Mouse (Mus musculus) spleen, embryonic (tissue): ENCODE data around the gene Olfr1215.
"Not testable (repeated sequence)": the region's sequence is repeated elsewhere in the genome, so short reads cannot be mapped to it uniquely, and the experiment has no call there.

Experiments used
- CTCF ChIA-PET: fragments of 350-600 bp; sonication (Branson Sonifier 250); formaldehyde crosslinking; loops from one replicate; lab custom pipeline; 2022; lab: Charles Lee

Gene Olfr1215

GRCm38 (mm10) chr2:89006873-89007272 lies at the start of gene Olfr1215:
TSS of gene Olfr1215 (minus strand) at chr2:89006973.
- CTCF ChIA-PET = no interaction called here

DNA sequence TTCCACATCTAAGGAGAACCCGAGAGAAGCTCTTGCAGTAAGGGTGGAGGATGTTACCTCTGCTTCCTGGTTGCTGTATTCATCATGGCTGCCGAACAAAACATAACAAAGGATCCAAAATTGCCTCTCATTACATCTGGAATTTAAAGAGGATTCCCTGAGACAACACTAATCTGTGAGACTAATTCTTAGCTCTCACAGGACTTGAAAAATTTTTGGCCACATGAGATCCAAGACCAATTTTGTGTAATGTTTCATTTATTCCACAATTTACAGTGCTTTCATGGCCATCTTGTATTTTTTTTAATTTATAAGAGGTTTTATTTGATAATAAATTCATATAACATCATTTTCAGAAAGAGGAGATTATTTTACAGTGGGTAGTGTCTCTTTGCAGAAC lies 25.2 kb upstream of the Olfr1215 start, which contains the start of gene Olfr1217:
Gene Olfr1217, minus strand, starts transcription at position 101 of the 400 bp plus-strand sequence.
- CTCF ChIA-PET = no interaction called here

GRCm38 (mm10) chr2:89021436-89021835 lies 14.7 kb upstream of the Olfr1215 start:
- CTCF ChIA-PET = not testable (repeated sequence)

DNA sequence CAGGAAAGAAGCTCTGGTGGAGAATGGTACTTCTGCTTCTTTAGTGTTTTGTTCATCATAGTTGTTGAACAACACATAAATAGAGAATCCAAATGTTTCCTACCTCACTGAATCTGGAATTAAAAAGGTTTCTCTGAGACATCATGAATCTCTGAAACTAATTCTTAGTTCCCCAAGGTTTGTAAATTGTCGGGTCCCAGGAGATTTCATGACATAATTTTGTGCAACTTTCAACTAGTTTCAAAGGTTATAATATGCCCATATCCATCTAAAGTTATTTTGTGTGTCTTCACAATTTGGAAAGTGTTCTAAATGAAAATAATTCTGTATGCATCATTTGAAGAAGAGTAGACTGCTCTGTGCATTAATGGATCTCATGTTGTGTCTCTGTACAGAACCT lies 11.5 kb upstream of the Olfr1215 start, which contains the start of gene Olfr1216:
Gene Olfr1216, minus strand, starts transcription at position 101 of the 400 bp plus-strand sequence.
- CTCF ChIA-PET = no interaction called here

DNA sequence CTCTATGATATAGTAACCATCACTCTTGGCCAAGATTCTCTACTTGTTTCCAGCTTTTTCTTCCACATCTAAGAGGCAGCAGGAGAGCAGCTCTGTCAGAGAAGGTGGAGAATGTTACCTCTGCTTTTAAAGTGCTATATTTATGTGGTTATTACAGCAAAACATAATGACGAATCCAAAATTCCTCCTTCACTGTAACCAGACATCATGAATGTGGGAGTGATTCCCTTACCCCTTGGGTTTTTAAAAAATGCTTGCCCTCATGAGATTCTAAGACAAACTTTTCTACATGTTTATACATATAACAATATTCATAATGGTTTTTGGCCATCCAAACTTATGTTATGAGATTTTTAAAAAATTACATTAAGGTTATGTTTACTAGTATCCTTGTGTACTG lies 14.2 kb downstream of the Olfr1215 start, which contains the start of gene Olfr1214:
Gene Olfr1214, minus strand, starts transcription at position 101 of the 400 bp plus-strand sequence.
- CTCF ChIA-PET = no interaction called here

GRCm38 (mm10) chr2:88980181-88980580 lies 26.6 kb downstream of the Olfr1215 start, which contains the start of gene Gm13762:
TSS of gene Gm13762 (minus strand) at chr2:88980281.
- CTCF ChIA-PET = no interaction called here

DNA sequence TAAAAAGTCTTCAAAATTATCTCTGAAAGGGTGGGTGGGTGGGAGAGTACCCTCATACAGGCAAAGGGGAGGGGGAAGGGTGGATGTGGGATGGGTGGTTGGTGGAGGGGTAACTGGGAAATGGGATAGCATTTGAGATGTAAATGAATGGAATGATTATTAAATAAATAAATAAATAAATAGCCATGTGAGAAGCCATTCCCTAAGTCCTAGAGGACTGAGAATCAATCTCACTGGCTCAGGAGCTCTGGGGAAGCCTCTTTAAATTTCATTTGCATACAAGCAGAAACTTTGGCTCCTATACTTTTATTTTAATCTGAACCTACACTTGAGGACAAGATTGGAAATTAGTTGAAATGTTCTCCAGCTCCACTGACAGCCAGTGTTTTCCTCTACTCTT lies 53.1 kb downstream of the Olfr1215 start, which contains the start of gene Olfr1212:
Gene Olfr1212, plus strand, starts transcription at position 301 of the 400 bp plus-strand sequence.
- CTCF ChIA-PET = no interaction called here
